Mouse (Mus musculus) forebrain, postnatal 0 days (tissue): ENCODE results near the gene Adam19. TPM values are rescaled to one million over a fixed set of nuclear protein-coding genes. Genes with fewer than 3 reads are reported as not detected.
"Not testable (repeated sequence)": the region's sequence is repeated elsewhere in the genome, so short reads cannot be mapped to it uniquely, and the experiment has no call there.

ENCODE experiments used
- ATAC-seq: fragments of 200-750 bp; cut with Nextera tagmentation; 2 replicates; pipeline ENCODE4 v1.8.0; 2017; ENCODE audit warnings: mild to moderate bottlenecking, moderate library complexity
- DNase-seq: peaks from one replicate; pipeline ENCODE4 v3.0.0-alpha.2; 2015
- H3K27ac ChIP-seq: fragments of 300-500 bp; sonication (generic); 2 replicates; pipeline ENCODE4 v1.5.1; 2014; ENCODE audit warnings: low read depth, mild to moderate bottlenecking, antibody characterized with exemption, low read length, moderate library complexity, mixed read lengths
- H3K27me3 ChIP-seq: fragments of 300-500 bp; sonication (generic); 2 replicates; pipeline ENCODE4 v1.6.1; 2014; ENCODE audit warnings: mild to moderate bottlenecking, low read length, mixed read lengths; ENCODE audit not compliant: insufficient read depth
- H3K36me3 ChIP-seq: fragments of 300-500 bp; sonication (generic); 2 replicates; pipeline ENCODE4 v1.6.1; 2014; ENCODE audit warnings: mild to moderate bottlenecking, moderate library complexity; ENCODE audit not compliant: insufficient read depth
- H3K4me1 ChIP-seq: fragments of 300-500 bp; sonication (generic); 2 replicates; pipeline ENCODE4 v1.6.1; 2014; ENCODE audit warnings: antibody characterized with exemption; ENCODE audit not compliant: insufficient read depth
- H3K4me2 ChIP-seq: fragments of 300-500 bp; sonication (generic); 2 replicates; pipeline ENCODE4 v1.6.1; 2014; ENCODE audit warnings: low read depth, mild to moderate bottlenecking, moderate library complexity
- H3K4me3 ChIP-seq: fragments of 300-500 bp; sonication (generic); 2 replicates; pipeline ENCODE4 v1.5.1; 2014; ENCODE audit warnings: low read depth, low read length, mixed read lengths
- H3K9ac ChIP-seq: fragments of 300-500 bp; sonication (generic); 2 replicates; pipeline ENCODE4 v1.6.1; 2014; ENCODE audit warnings: mild to moderate bottlenecking
- H3K9me3 ChIP-seq: fragments of 300-500 bp; sonication (generic); 2 replicates; pipeline ENCODE4 v1.6.1; 2016; ENCODE audit warnings: low read length
- CTCF ChIP-seq: sonication (generic); IDR thresholded peaks from 2 replicates; pipeline ENCODE4 v1.5.1; 2016; ENCODE audit warnings: antibody characterized with exemption, control low read depth, low read depth
- whole genome bisulfite sequencing: fragments of 180-500 bp; shearing (Covaris S2); extraction: QIAGEN DNeasy Blood & Tissue Kit; methylation state at CpG from one replicate; pipeline ENCODE4 v1.1.7; 2014; 5-methylcytosine and 5-hydroxymethylcytosine counted together
- polyA plus RNA-seq: library from polyadenylated mRNA; unstranded; fragments of >200 nt; fragmentation: Nextera tagmentation; extraction: Ambion mirVana; gene quantifications from 2 replicates; pipeline ENCODE4 v1.2.1, GENCODE M21; 2015
- total RNA-seq: library from RNA; depleted of rRNA; stranded (reverse); fragments of >200 nt; gene quantifications from 2 replicates; pipeline ENCODE4 v1.2.3, GENCODE M21; 2014

Gene Adam19
- total and polyA plus RNA-seq, 2 experiments from 2014 or later, result 5.0 to 19.8 TPM

DNA sequence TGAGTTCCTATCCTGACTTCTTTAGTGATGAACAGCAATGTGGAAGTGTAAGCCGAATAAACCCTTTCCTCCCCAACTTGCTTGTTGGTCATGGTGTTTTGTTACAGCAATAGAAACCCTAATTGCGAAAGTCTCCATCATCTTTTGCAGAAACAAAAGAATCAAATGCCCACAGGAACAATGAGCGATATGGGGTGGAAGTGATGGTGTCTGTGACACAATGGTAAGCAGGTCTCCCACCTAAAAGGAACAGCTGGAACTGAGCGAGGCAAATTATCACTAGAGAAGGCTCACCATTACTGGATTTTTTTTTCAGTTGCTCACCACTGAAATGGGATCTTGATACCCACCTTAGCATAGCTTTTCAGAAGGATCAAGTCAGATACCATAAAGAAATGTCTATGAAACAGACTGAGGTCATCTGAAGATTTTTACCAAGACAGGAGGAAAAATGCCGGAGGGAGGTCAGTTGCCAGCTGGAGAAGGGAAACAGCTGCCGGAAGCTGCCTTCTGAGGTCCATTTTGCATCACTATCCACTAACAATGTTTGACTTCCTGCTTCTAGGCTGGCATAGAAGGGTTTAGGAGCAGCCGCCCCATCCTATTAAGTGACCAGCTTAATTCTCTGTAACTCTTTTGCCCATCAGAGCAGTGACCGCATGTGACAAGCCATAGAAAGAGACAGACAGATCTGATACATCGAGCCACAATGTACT lies 14.8 kb upstream of the Adam19 start:
- DNase-seq (no peak), ATAC-seq (no peak)
- WGBS, result 90% methylated on average over 9 of the region's 9 CpGs
- TF ChIP-seq CTCF, result no peak
- Histone ChIP-seq H3K9ac (no peak overlapping the region), H3K9me3 (no peaks in the 10 kb centered on the region), H3K4me3 (no peak overlapping the region), H3K36me3 (no peaks in the 10 kb centered on the region), H3K4me1 (no peaks in the 10 kb centered on the region), H3K4me2 (no peak overlapping the region), H3K27me3 (no peaks in the 10 kb centered on the region), H3K27ac (no peak overlapping the region)

GRCm38 (mm10) chr11:46041607-46042267 lies 14.1 kb upstream of the Adam19 start:
- Histone ChIP-seq H3K27ac (no peak overlapping the region), H3K27me3 (no peaks in the 10 kb centered on the region), H3K4me2 (no peak overlapping the region), H3K4me1 (no peaks in the 10 kb centered on the region), H3K9ac (no peak overlapping the region), H3K36me3 (no peaks in the 10 kb centered on the region), H3K4me3 (no peak overlapping the region), H3K9me3 (no peaks in the 10 kb centered on the region)
- no peak for DNase-seq
- whole genome bisulfite sequencing, result 87% methylated on average over 12 of the region's 12 CpGs
- no peak for TF ChIP-seq CTCF
- no peak for ATAC-seq

- H3K36me3 ChIP-seq, result no peaks in the 10 kb centered on the region
- no peak for ATAC-seq
Measured at GRCm38 (mm10) chr11:46044781-46045180, 11.0 kb upstream of the Adam19 start.

DNA sequence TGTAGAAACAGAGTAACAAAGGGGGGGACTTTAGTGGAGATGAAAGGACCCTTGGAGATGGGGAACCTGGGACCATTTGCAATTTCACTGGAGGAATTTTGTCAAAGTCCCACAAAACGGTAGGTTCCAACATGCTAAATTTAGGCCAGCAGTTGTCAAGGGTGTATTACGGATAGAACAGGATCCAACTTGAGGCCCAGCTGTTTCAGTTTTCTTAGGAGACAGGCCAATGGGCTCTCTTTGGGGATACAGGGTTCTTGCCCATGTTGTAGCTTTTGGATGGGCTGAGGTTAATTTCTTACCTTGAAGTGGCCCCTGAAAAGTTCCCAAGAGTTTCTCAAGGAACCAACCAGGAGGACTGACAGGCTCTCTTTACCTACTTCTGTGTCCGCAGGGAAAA lies 8.5 kb upstream of the Adam19 start:
- TF ChIP-seq CTCF, result no peak
- Histone ChIP-seq H3K9me3 (no peaks in the 10 kb centered on the region), H3K27me3 (no peaks in the 10 kb centered on the region), H3K36me3 (no peaks in the 10 kb centered on the region), H3K4me3 (no peak overlapping the region), H3K27ac (no peak overlapping the region), H3K9ac (no peak overlapping the region), H3K4me2 (no peak overlapping the region), H3K4me1 (no peaks in the 10 kb centered on the region)
- ATAC-seq (no peak), DNase-seq (no peak)
- 91% methylated on average over 3 of the region's 3 CpGs for WGBS

More at GRCm38 (mm10) chr11:46044781-46045180, 11.0 kb upstream of the Adam19 start:
- Histone ChIP-seq H3K9ac (no peak overlapping the region), H3K4me1 (no peaks in the 10 kb centered on the region), H3K27me3 (no peaks in the 10 kb centered on the region), H3K27ac (no peak overlapping the region), H3K9me3 (no peaks in the 10 kb centered on the region), H3K4me3 (no peak overlapping the region), H3K4me2 (no peak overlapping the region)
- WGBS, result 93% methylated on average over 5 of the region's 5 CpGs
- DNase-seq, result no peak
- no peak for TF ChIP-seq CTCF

DNA sequence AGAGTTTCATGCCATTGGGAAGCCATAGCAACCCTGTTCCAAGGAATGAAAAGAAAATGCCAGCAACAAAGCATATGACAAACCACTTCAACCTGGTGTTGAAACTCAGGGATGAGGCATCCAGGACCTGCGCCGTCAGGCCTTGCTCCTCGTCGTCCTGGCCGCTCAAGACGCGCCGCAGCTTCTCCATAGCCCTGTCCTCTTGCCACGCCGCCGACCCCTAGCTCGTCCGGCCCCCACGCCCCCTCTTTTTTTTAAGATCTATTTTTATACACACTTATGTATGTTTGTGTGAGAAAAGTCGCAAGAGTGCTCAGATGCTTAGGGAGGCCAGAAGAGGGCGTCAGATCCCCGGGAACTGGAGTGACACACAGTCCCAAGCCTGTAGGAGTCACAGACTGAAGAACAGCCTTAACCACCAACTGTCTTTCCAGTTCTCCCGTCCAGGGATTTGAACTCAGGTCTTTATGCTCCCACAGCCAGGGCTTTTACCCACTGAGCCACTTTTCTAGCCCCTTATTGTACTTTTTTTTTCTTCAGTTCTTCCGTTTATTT lies 3.6 kb upstream of the Adam19 start, which contains the start of gene Gm12166:
TSS of gene Gm12166 (minus strand) at position 217 of the 555 bp plus-strand sequence.
- DNase-seq, ATAC-seq, H3K27ac ChIP-seq, H3K36me3 ChIP-seq, H3K4me2 ChIP-seq, H3K9me3 ChIP-seq, H3K27me3 ChIP-seq, H3K4me3 ChIP-seq, H3K9ac ChIP-seq, H3K4me1 ChIP-seq: not testable (repeated sequence)
- 28% methylated on average over 19 of the region's 19 CpGs for WGBS
- TF ChIP-seq CTCF, result peak; percentile 51

- not testable (repeated sequence) for H3K9ac ChIP-seq, H3K9me3 ChIP-seq, H3K4me3 ChIP-seq, H3K27ac ChIP-seq, H3K36me3 ChIP-seq, ATAC-seq, H3K27me3 ChIP-seq, DNase-seq, H3K4me2 ChIP-seq, H3K4me1 ChIP-seq
- WGBS, result 96% methylated on average over 3 of the region's 3 CpGs
Measured at GRCm38 (mm10) chr11:46053457-46053856, 2.3 kb upstream of the Adam19 start.

DNA sequence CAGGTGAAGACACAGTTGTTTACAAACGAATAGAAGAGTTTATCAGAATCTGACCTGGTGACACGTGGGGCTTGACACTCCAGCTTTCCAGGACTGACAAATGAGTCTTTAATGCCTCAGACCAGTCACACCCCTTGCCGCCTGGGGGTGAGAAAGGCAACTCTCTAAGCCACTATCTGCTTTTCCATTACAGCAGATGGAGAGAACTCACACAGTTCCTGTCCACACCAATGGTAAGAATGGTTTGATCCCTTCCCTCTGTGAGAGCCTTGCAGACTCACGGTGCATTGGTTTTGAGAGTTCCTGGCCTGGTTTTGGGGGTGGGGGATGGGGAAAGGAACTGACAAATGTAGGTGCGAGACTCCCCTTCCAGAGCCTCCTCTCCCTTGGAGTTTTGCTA lies 1.5 kb upstream of the Adam19 start:
- 59% methylated on average over 5 of the region's 5 CpGs for WGBS
- no peak overlapping the region for H3K9ac ChIP-seq
- H3K4me3 ChIP-seq, result no peak overlapping the region
- H3K4me1 ChIP-seq, result peaks cover 6% of the 10 kb centered on the region; the same call in 1 of the 2 replicates
- no peaks in the 10 kb centered on the region for H3K27me3 ChIP-seq
- no peak for ATAC-seq
- no peaks in the 10 kb centered on the region for H3K36me3 ChIP-seq
- no peaks in the 10 kb centered on the region for H3K9me3 ChIP-seq
- DNase-seq, result no peak
- TF ChIP-seq CTCF, result no peak
- no peak overlapping the region for H3K4me2 ChIP-seq
- no peak overlapping the region for H3K27ac ChIP-seq
